Mouse (Mus musculus) liver, embryonic 13.5 days (tissue): ENCODE data around the gene Rassf1. TPM values are rescaled to one million over a fixed set of nuclear protein-coding genes. Genes with fewer than 3 reads are reported as not detected.
A peak's percentile ranks its signal among the peaks of the same experiment; 100 is the strongest.

Experiments
- ATAC-seq: fragments of 200-750 bp; cut with Nextera tagmentation; 2 replicates; pipeline ENCODE4 v1.8.0; 2017; ENCODE audit warnings: low read depth, mild to moderate bottlenecking, moderate number of reproducible peaks, moderate library complexity
- DNase-seq: peaks from one replicate; pipeline ENCODE4 v3.0.0; 2022
- H3K27ac ChIP-seq: fragments of 300-500 bp; sonication (generic); 2 replicates; pipeline ENCODE4 v1.5.1; 2015; ENCODE audit warnings: moderate library complexity, mild to moderate bottlenecking, inconsistent platforms
- H3K27me3 ChIP-seq: fragments of 300-500 bp; sonication (generic); 2 replicates; pipeline ENCODE4 v1.6.1; 2015; ENCODE audit warnings: mild to moderate bottlenecking, inconsistent platforms
- H3K36me3 ChIP-seq: fragments of 300-500 bp; sonication (generic); 2 replicates; pipeline ENCODE4 v1.6.1; 2015; ENCODE audit warnings: mild to moderate bottlenecking, inconsistent platforms
- H3K4me1 ChIP-seq: fragments of 300-500 bp; sonication (generic); replicated peaks from 2 replicates; pipeline ENCODE4 v1.6.1; 2015; ENCODE audit warnings: inconsistent platforms
- H3K4me2 ChIP-seq: fragments of 300-500 bp; sonication (generic); 2 replicates; pipeline ENCODE4 v1.6.1; 2015; ENCODE audit warnings: inconsistent platforms, mild to moderate bottlenecking, moderate library complexity
- H3K4me3 ChIP-seq: fragments of 300-500 bp; sonication (generic); replicated peaks from 2 replicates; pipeline ENCODE4 v1.5.1; 2015; ENCODE audit warnings: mild to moderate bottlenecking, inconsistent platforms
- H3K9ac ChIP-seq: fragments of 300-500 bp; sonication (generic); 2 replicates; pipeline ENCODE4 v1.6.1; 2015; ENCODE audit warnings: mild to moderate bottlenecking, inconsistent platforms
- H3K9me3 ChIP-seq: fragments of 300-500 bp; sonication (generic); replicated peaks from 2 replicates; pipeline ENCODE4 v1.6.1; 2016; ENCODE audit warnings: inconsistent platforms
- WGBS: fragments of 180-500 bp; shearing (Covaris S2); methylation state at CpG from one replicate; pipeline ENCODE4 v1.1.7; 2015; ENCODE audit not compliant: insufficient replicate concordance; 5-methylcytosine and 5-hydroxymethylcytosine counted together
- polyA plus RNA-seq: library from polyadenylated mRNA; unstranded; fragments of >200 nt; fragmentation: Nextera tagmentation; extraction: Ambion mirVana; gene quantifications from 2 replicates; pipeline ENCODE4 v1.2.1, GENCODE M21; 2015

Rassf1 gene
- polyA plus RNA-seq: 17.5 and 18.2 TPM in 2 replicates

DNA sequence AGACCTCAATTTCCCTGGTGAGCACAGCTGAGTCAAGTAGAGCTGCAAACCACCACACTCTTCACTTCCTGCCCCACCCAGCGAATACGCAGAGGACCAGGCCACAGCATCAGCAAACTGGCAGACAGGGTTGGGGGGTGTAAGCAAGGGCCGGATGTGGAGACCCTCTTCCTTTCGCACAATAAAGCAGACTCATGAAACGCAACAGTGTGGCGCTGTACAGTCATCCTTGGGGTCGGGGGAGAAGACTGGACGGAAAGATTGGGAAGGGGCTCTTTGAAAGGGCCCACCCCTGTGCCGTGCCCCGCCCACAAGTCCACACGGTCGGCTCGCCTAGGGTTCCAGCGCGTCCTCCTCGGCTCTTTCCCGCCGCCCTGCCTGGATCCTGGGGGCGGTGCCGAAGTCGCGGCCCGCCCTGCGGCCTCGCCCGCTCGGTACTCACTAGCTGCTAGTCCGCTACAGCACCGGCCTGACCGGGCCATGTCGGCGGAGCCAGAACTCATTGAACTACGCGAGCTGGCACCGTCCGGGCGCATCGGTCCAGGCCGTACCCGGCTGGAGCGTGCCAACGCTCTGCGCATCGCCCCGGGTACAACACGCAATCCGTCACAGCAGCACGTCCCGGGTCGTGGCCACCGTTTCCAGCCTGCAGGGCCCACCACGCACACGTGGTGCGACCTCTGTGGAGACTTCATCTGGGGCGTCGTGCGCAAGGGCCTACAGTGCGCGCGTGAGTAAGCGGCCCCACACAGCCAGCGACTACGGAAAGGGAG, at the start of gene Rassf1:
TSS of gene Rassf1 (plus strand) at position 439 of the 773 bp plus-strand sequence.
- Histone ChIP-seq H3K9me3 (no peaks in the 10 kb centered on the region), H3K9ac (peak within 1 kb of the TSS; percentile 76), H3K27me3 (peaks cover 44% of the 10 kb centered on the region), H3K4me3 (peak within 1 kb of the TSS; percentile 61), H3K27ac (peak within 1 kb of the TSS; percentile 58), H3K4me1 (peaks cover 70% of the 10 kb centered on the region), H3K36me3 (peaks cover under 1% of the 10 kb centered on the region; the same call in 1 of the 2 replicates), H3K4me2 (peak within 1 kb of the TSS; percentile 96)
- peak; percentile 71 for DNase-seq
- WGBS: 2% methylated on average over 63 of the region's 63 CpGs
- peak; percentile 43 for ATAC-seq

DNA sequence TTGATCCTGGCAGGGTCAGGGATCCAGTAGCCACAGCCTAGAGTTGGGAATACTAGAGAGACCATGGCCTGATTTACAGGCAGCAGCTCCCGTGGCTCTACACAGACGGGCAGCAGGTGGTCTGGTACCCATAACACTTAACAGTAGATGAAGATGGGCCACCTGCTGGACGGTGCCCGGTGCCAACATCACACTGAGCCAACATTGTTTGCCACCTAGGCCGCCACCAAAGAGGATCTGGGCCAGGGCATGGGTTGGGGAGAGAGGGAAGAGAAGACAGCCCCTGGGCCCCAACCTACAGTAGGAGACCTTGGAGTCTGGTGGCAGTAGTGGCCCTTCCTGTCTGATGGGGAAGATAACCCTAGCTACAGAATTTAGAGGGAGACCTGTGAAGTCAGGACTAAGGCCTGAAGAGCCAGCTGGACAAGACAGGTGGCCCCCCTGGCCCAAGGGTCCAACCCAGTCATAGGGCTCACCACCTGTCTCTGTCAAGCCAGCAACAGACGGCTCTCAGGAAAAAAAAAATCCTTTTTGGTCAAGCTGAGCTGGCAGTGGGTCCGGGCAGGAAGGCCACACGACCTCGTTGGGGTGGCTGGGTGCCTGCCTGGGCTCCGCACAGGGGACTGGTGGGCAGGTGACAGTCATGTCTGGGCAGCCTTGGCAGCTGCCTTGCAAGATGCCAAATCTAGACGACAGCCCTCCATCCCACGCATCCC, 49.1 kb upstream of the Rassf1 start:
- Histone ChIP-seq H3K9ac (no peak overlapping the region), H3K4me1 (peaks cover 7% of the 10 kb centered on the region), H3K27me3 (peaks cover 18% of the 10 kb centered on the region; the same call in 1 of the 2 replicates), H3K27ac (no peak overlapping the region), H3K9me3 (no peaks in the 10 kb centered on the region), H3K36me3 (no peaks in the 10 kb centered on the region), H3K4me2 (no peak overlapping the region), H3K4me3 (no peak overlapping the region)
- no peak for ATAC-seq
- DNase-seq: no peak
- 64% methylated on average over 12 of the region's 12 CpGs for WGBS

DNA sequence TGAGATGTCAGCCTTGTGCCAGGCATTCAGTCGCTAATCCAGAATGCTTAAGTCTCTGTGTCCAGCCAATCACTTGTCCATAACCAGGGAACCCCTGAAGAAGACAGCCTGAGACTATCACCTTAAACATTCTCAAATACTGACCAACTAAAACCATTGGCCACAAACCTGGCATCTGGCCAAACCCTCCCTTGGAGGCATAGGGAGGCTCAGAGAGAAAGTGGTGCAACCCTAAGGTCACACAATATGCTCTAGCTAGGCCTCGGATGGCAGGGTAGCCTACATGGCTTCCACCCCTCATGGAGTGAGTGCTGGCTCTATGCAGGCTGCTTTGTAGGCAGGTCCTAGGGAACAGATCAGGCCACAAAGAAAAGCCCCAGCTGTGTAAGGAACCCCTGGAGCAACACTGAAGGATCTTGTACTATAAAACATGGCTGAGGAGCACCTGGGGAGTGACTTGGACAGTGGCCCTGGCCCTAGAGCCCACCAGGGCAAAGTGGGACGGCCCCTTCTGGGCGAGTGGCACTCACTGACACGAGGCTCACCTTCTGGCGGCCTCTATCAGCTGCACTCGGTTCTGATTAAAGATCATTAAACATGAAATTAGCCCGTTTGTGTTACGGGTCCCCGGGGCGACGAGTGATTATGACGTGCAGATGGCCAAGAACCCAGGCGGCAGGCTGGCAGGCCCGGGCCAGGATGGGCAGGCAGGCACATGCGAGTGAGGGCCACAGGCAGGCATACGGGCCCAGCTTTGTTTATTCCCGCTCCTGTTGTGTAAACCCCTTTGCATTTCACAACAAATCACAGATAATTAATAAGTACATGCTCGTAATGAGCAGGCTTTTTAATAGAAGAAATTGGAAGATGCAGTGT, 46.5 kb upstream of the Rassf1 start:
- WGBS: 68% methylated on average over 19 of the region's 19 CpGs
- Histone ChIP-seq H3K9ac (no peak overlapping the region), H3K4me3 (no peak overlapping the region), H3K4me1 (no peaks in the 10 kb centered on the region), H3K27me3 (peaks cover 26% of the 10 kb centered on the region), H3K9me3 (no peaks in the 10 kb centered on the region), H3K4me2 (no peak overlapping the region), H3K27ac (no peak overlapping the region), H3K36me3 (no peaks in the 10 kb centered on the region)
- DNase-seq: no peak
- no peak for ATAC-seq

DNA sequence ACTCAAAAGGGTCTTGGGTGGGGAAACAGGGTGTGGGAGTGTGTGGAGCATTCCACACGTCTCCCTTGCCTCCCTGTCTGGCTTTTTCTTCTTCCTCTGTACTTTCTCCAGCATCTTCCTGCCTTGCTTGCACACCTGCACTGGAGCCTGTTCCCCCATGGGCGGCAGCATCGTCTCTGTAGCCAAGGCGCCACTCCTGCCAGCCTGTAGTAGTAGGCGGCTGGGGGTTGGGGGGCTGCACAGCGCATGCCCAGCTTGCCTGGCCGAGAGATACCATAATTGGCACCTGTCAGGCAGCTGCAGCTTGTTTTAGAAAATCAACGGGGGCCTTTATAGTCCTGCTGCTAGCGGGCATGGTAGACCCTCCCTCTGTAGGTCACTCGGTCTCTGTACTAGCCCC, 43.1 kb upstream of the Rassf1 start:
- DNase-seq (no peak), ATAC-seq (no peak)
- Histone ChIP-seq H3K36me3 (no peaks in the 10 kb centered on the region), H3K9ac (no peak overlapping the region), H3K27me3 (peaks cover 28% of the 10 kb centered on the region), H3K4me3 (no peak overlapping the region), H3K4me1 (no peaks in the 10 kb centered on the region), H3K9me3 (no peaks in the 10 kb centered on the region), H3K4me2 (no peak overlapping the region), H3K27ac (no peak overlapping the region)
- 52% methylated on average over 10 of the region's 10 CpGs for WGBS

DNA sequence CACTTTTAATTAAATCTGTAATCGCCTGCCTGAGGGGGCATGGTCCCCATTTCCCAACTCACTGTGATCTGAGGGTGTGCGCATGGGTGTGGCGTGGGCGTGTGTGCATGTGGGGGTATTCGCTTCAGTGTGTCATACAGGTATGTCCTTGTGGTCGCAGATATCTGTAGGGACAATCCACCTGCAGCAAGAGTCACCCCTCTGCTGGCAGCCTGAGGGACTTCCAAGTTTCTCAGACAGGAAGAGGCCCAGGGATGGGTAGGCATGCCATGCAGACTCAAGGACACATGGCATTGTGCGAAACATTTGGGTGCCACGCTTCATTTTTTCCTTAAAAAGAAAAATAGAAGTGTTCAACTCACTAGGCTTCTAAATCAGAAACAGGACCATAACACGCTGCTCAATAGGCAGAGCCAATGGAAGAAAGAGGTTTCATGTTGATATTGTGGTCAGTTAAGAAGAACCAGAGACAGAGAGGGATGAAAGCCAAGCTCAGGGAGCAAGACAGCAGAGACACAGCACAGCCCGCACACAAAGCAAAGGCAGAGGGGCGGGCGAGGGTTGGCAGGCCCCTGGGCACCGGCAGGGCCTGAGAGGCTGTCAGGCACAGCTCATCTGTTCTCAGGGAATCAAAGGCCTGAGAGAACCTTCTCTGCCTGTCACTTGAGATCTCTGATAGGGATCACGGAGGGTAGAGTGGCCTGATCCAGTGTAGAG, 40.8 kb upstream of the Rassf1 start:
- Histone ChIP-seq H3K4me3 (no peak overlapping the region), H3K9me3 (no peaks in the 10 kb centered on the region), H3K4me1 (no peaks in the 10 kb centered on the region), H3K27me3 (peaks cover 29% of the 10 kb centered on the region), H3K27ac (no peak overlapping the region), H3K9ac (no peak overlapping the region), H3K4me2 (no peak overlapping the region), H3K36me3 (no peaks in the 10 kb centered on the region)
- 69% methylated on average over 14 of the region's 14 CpGs for WGBS
- DNase-seq (no peak), ATAC-seq (no peak)

DNA sequence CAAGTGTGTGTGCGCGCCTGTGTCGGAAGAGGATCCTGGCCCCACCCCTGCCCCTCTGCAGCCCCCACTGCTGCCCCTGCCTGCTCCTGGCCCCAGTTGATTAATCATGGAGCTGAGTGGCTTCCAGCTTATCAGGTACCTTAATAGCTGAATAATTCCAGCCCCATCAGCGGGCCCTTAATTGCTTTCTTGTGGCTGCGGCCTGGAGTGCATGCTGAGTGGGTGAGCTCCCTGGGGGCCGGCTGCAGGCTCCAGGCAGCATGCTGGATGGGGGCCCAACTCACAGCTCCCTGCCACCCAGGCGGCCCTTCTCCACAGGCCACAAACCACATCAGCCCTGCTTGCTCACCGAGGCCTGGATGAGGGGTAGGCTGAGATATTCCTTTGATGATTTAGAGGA, 39.9 kb upstream of the Rassf1 start:
- no peak for ATAC-seq
- no peak overlapping the region for H3K9ac ChIP-seq
- no peak overlapping the region for H3K4me3 ChIP-seq

DNA sequence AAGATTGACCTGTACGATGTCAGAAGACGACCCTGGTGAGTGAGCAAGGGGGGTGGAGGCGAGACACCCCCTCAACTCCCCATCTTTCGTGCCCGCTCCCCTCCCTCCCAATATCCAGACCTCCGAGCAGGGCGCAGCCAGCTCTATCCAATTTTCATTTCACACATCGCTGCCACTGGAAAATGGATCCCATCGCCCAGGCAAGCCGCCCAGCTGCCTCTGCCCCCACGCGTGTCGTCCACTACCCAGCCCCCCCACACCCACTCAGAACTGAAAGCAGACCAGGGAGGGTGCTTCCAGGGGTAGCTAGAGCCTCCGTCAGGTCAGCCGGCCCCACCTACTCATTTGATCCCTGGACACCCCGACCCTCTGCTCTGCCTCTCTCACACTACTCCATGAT, 39.0 kb upstream of the Rassf1 start:
- H3K27me3 ChIP-seq: peaks cover 26% of the 10 kb centered on the region
- 77% methylated on average over 16 of the region's 16 CpGs for WGBS
- no peak overlapping the region for H3K9ac ChIP-seq
- H3K4me2 ChIP-seq: no peak overlapping the region
- no peaks in the 10 kb centered on the region for H3K36me3 ChIP-seq
- DNase-seq: no peak
- no peaks in the 10 kb centered on the region for H3K9me3 ChIP-seq
- no peak overlapping the region for H3K27ac ChIP-seq
- no peak overlapping the region for H3K4me3 ChIP-seq
- ATAC-seq: no peak
- no peaks in the 10 kb centered on the region for H3K4me1 ChIP-seq

More for the DNA sequence above, 39.9 kb upstream of the Rassf1 start:
- H3K27me3 ChIP-seq: peaks cover 29% of the 10 kb centered on the region
- H3K9me3 ChIP-seq: no peaks in the 10 kb centered on the region
- 71% methylated on average over 8 of the region's 8 CpGs for WGBS
- H3K4me2 ChIP-seq: no peak overlapping the region
- no peak for DNase-seq
- no peak overlapping the region for H3K27ac ChIP-seq
- H3K36me3 ChIP-seq: no peaks in the 10 kb centered on the region
- H3K4me1 ChIP-seq: no peaks in the 10 kb centered on the region

DNA sequence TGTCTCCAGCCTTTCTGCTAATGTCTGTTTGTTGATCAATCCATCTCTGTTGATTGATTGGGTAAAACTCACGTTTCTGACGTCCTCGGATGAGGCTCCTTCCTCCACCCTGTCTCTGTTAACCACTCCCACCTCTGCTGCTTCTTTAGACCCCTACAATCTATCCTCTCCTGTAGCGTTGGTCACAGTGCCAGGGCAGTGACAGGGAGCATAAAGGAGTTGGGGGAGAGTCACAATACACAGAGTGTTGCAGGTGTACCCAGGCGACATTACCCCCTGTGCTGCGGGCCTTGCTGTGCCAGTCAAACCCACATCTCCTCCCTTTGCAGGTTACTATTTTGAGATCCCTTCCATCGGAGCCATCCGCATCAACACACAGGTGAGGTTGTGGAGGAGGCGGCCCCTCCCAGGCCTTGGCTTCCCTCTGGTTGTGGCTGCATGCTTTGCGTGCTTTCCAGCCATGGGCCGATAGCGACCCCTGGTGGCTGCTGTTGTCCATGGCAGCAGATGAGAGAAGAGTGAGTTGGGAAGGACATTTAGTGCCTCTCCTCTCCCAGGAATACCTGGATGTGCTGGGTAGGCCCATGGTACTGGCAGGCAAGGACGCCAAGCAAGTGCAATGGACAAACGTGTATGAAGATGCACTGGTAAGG, 36.9 kb upstream of the Rassf1 start:
- ATAC-seq: peak; percentile 26; the same call in 1 of the 2 replicates

DNA sequence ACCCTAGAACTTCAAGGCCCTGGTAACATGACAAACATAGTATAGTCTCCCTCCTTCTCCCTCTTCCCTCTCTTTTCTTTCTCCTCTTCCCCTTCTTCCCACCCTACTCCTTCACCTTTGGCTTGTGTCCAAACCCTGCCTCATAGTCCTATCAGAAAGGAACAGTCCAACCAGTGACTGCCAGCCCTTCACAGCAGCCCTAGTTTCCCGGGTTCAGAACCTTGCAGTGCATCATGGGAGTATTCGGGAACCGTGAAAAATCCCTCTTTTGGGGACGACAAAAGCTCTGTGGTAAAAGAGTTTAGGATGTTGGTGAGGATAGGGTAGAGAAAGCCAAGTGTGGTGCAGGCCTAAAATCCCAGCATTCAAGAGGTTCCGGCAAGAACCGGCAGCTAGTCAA, 31.0 kb upstream of the Rassf1 start:
- 64% methylated on average over 6 of the region's 6 CpGs for WGBS
- Histone ChIP-seq H3K9me3 (no peaks in the 10 kb centered on the region), H3K36me3 (no peaks in the 10 kb centered on the region), H3K27ac (no peak overlapping the region), H3K4me2 (no peak overlapping the region), H3K9ac (no peak overlapping the region), H3K27me3 (peaks cover 38% of the 10 kb centered on the region), H3K4me1 (peaks cover 18% of the 10 kb centered on the region), H3K4me3 (no peak overlapping the region)
- no peak for DNase-seq
- no peak for ATAC-seq

More for the DNA sequence above, 36.9 kb upstream of the Rassf1 start:
- peak; percentile 54 for DNase-seq
- H3K4me3 ChIP-seq: no peak overlapping the region
- H3K27ac ChIP-seq: no peak overlapping the region
- no peak overlapping the region for H3K9ac ChIP-seq
- H3K27me3 ChIP-seq: peaks cover 17% of the 10 kb centered on the region
- no peaks in the 10 kb centered on the region for H3K4me1 ChIP-seq
- 20% methylated on average over 14 of the region's 14 CpGs for WGBS
- no peak overlapping the region for H3K4me2 ChIP-seq
- H3K36me3 ChIP-seq: no peaks in the 10 kb centered on the region
- no peaks in the 10 kb centered on the region for H3K9me3 ChIP-seq

DNA sequence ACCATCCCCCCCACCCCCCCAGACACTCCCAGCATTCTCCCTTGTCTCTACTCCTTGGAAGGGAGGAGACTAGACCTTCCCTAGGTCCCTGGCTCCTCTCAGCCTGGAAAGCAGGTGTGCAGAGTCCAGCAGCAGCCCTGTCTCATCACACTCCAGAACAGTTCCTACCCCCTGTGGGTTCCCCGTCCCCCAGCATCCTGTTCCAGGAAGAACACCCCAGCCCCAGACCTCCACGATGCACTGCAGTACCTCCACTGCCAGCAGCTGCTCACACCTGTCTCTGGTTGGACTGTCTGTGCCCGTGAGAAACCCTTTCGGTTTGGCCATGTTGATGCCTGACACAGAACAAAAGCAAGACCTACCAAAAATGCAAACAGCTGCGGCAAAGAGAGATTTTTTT, 30.2 kb upstream of the Rassf1 start:
- DNase-seq: no peak
- H3K27ac ChIP-seq: no peak overlapping the region
- no peak overlapping the region for H3K4me3 ChIP-seq
- H3K4me1 ChIP-seq: peaks cover 20% of the 10 kb centered on the region
- no peak overlapping the region for H3K9ac ChIP-seq
- peaks cover 46% of the 10 kb centered on the region for H3K27me3 ChIP-seq
- H3K36me3 ChIP-seq: no peaks in the 10 kb centered on the region
- no peak overlapping the region; the same call in 1 of the 2 replicates for H3K4me2 ChIP-seq
- WGBS: 48% methylated on average over 5 of the region's 5 CpGs
- no peak for ATAC-seq
- H3K9me3 ChIP-seq: no peaks in the 10 kb centered on the region
